Mouse (Mus musculus) CH12.LX (cell line): ENCODE results near the gene Taar4.

ENCODE experiments used
- CHD2 ChIP-seq: IDR thresholded peaks from 2 replicates; pipeline ENCODE4 v1.6.1; 2011; ENCODE audit warnings: low read length, improper control_type of control experiment
- CTCF ChIP-seq, 2 experiments: IDR thresholded peaks in 1 of 2; conservative IDR thresholded peaks in 1 of 2; 2 replicates each; pipeline ENCODE4 v1.5.1; 2011 to 2012; ENCODE audit warnings: low read depth in 2 of 2, low read length in 2 of 2, improper control_type of control experiment in 1 of 2, inconsistent platforms in 1 of 2, mild to moderate bottlenecking in 1 of 2, moderate library complexity in 1 of 2
- E2F4 ChIP-seq: IDR thresholded peaks from 2 replicates; pipeline ENCODE4 v1.6.1; 2011; ENCODE audit warnings: low read depth, low read length, improper control_type of control experiment; ENCODE audit not compliant: insufficient replicate concordance
- EP300 ChIP-seq: IDR thresholded peaks from 2 replicates; pipeline ENCODE4 v1.6.1; 2011; ENCODE audit warnings: low read length, improper control_type of control experiment
- GABPA ChIP-seq: IDR thresholded peaks from 2 replicates; pipeline ENCODE4 v1.6.1; 2012; ENCODE audit warnings: low read depth, low read length, improper control_type of control experiment, inconsistent platforms; ENCODE audit not compliant: insufficient replicate concordance
- HCFC1 ChIP-seq: IDR thresholded peaks from 2 replicates; pipeline ENCODE4 v1.6.1; 2012; ENCODE audit warnings: low read depth, mild to moderate bottlenecking, inconsistent platforms, low read length, improper control_type of control experiment
- IRF4 ChIP-seq: IDR thresholded peaks from 2 replicates; pipeline ENCODE4 v1.6.1; 2014; ENCODE audit warnings: low read depth, mild to moderate bottlenecking, inconsistent platforms, low read length, improper control_type of control experiment
- MAFK ChIP-seq: IDR thresholded peaks from 2 replicates; pipeline ENCODE4 v1.6.1; 2011; ENCODE audit warnings: low read length, improper control_type of control experiment; ENCODE audit not compliant: insufficient replicate concordance
- MAZ ChIP-seq: IDR thresholded peaks from 2 replicates; pipeline ENCODE4 v1.6.1; 2012; ENCODE audit warnings: low read depth, mild to moderate bottlenecking, inconsistent platforms, low read length, improper control_type of control experiment, moderate library complexity
- POLR2A ChIP-seq: IDR thresholded peaks from 2 replicates; pipeline ENCODE4 v1.6.1; 2011; ENCODE audit warnings: low read depth, mild to moderate bottlenecking, improper control_type of control experiment, low read length
- RAD21 ChIP-seq: IDR thresholded peaks from 2 replicates; pipeline ENCODE4 v1.6.1; 2011; ENCODE audit warnings: low read depth, mild to moderate bottlenecking, low read length, improper control_type of control experiment, moderate library complexity
- USF1 ChIP-seq: IDR thresholded peaks from 2 replicates; pipeline ENCODE4 v1.6.1; 2014; ENCODE audit warnings: low read depth, mild to moderate bottlenecking, inconsistent platforms, low read length, improper control_type of control experiment
- USF2 ChIP-seq: conservative IDR thresholded peaks from 2 replicates; pipeline ENCODE4 v1.6.1; 2011; ENCODE audit warnings: low read depth, low read length, improper control_type of control experiment
- ZNF384 ChIP-seq: IDR thresholded peaks from 2 replicates; pipeline ENCODE4 v1.6.1; 2012; ENCODE audit warnings: low read depth, low read length, improper control_type of control experiment, inconsistent platforms

GRCm38 (mm10) chr10:23970656-23971165 lies 10.4 kb downstream of the Taar4 start, which contains the start of gene Taar5:
- TF ChIP-seq CTCF (conservative IDR thresholded peaks at IDR 0.05 in 1 of 2, IDR thresholded peaks at IDR 0.05 in 1 of 2; ENCODE audit: low read depth in 2 of 2, low read length in 2 of 2), result no peak
- no peak for TF ChIP-seq IRF4
- no peak for TF ChIP-seq ZNF384
- TF ChIP-seq CHD2, result no peak
- TF ChIP-seq E2F4, result no peak
- no peak for TF ChIP-seq MAZ
- no peak for TF ChIP-seq USF2
- no peak for TF ChIP-seq EP300
- no peak for TF ChIP-seq POLR2A
- TF ChIP-seq RAD21, result no peak
- no peak for TF ChIP-seq GABPA
- no peak for TF ChIP-seq USF1
- TF ChIP-seq HCFC1, result no peak
- no peak for TF ChIP-seq MAFK
